Mouse (Mus musculus) forebrain, embryonic 11.5 days (tissue): ENCODE data around the gene Gamt. TPM values are rescaled to one million over a fixed set of nuclear protein-coding genes. Genes with fewer than 3 reads are reported as not detected.
"Not testable (repeated sequence)": the region's sequence is repeated elsewhere in the genome, so short reads cannot be mapped to it uniquely, and the experiment has no call there.

Experiments
- ATAC-seq: fragments of 200-750 bp; cut with Nextera tagmentation; replicated peaks from 2 replicates; pipeline ENCODE4 v1.8.0; 2017; ENCODE audit warnings: moderate TSS enrichment; ENCODE audit not compliant: low FRiP score
- DNase-seq: peaks from one replicate; pipeline ENCODE4 v3.0.0-alpha.2; 2017; ENCODE audit warnings: low spot score
- H3K27ac ChIP-seq: fragments of 300-500 bp; sonication (generic); 2 replicates; pipeline ENCODE4 v1.5.1; 2014; ENCODE audit warnings: low read depth, low read length
- H3K27me3 ChIP-seq: fragments of 300-500 bp; sonication (generic); 2 replicates; pipeline ENCODE4 v1.6.1; 2014; ENCODE audit warnings: mild to moderate bottlenecking, low read length, mixed read lengths; ENCODE audit not compliant: control insufficient read depth, insufficient read depth
- H3K36me3 ChIP-seq: fragments of 300-500 bp; sonication (generic); 2 replicates; pipeline ENCODE4 v1.6.1; 2014; ENCODE audit warnings: mild to moderate bottlenecking, low read length, moderate library complexity, mixed read lengths; ENCODE audit not compliant: control insufficient read depth, insufficient read depth
- H3K4me1 ChIP-seq: fragments of 300-500 bp; sonication (generic); replicated peaks from 2 replicates; pipeline ENCODE4 v1.6.1; 2014; ENCODE audit warnings: low read length, mixed read lengths; ENCODE audit not compliant: control insufficient read depth, insufficient read depth
- H3K4me2 ChIP-seq: fragments of 300-500 bp; sonication (generic); 2 replicates; pipeline ENCODE4 v1.6.1; 2014; ENCODE audit warnings: low read depth, mild to moderate bottlenecking, low read length, moderate library complexity, mixed read lengths; ENCODE audit not compliant: severe bottlenecking
- H3K4me3 ChIP-seq: fragments of 300-500 bp; sonication (generic); 2 replicates; pipeline ENCODE4 v1.5.1; 2014; ENCODE audit warnings: low read depth, low read length
- H3K9ac ChIP-seq: fragments of 300-500 bp; sonication (generic); 2 replicates; pipeline ENCODE4 v1.6.1; 2014; ENCODE audit warnings: low read length
- H3K9me3 ChIP-seq: fragments of 300-500 bp; sonication (generic); 2 replicates; pipeline ENCODE4 v1.6.1; 2016; ENCODE audit warnings: low read length, mixed read lengths; ENCODE audit not compliant: control insufficient read depth
- WGBS: fragments of 180-500 bp; shearing (Covaris S2); extraction: QIAGEN DNeasy Blood & Tissue Kit; methylation state at CpG from one replicate; pipeline ENCODE4 v1.1.7; 2014; 5-methylcytosine and 5-hydroxymethylcytosine counted together
- microRNA-seq: library from miRNA; unstranded; fragments of <30 nt; microRNA quantifications from one replicate; pipeline ENCODE4, GENCODE M21; 2016; ENCODE audit not compliant: insufficient number of aligned reads
- polyA plus RNA-seq: library from polyadenylated mRNA; unstranded; fragments of >200 nt; fragmentation: Nextera tagmentation; extraction: Ambion mirVana; gene quantifications from 2 replicates; pipeline ENCODE4 v1.2.1, GENCODE M21; 2014

Gene Gamt
- polyA plus RNA-seq, 1 experiment from 2014 or later, result 20.4 TPM

DNA sequence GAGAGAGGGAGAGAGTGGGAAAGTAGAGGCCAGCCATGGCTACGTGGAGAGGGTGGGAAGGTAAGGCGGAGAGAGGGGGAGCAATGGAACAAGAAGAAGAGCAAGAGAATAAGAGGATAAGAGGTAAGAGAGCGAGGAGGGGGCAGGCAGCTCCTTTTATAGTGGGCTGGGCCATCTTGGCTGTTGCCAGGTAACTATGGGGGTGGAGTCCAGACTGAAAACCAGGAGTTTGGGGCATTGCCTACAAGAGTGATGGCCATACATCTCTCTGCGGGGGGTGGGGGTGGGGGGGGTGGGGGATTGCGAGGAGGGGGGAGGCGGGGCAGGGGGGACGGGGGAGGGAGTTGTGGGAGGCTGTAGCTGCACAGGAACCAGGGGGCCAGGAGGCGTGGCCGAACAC is 40.1 kb downstream of the Gamt start:
- Histone ChIP-seq H3K27ac (no peak overlapping the region), H3K4me1 (peaks cover under 1% of the 10 kb centered on the region), H3K27me3 (no peaks in the 10 kb centered on the region), H3K4me2 (no peak overlapping the region), H3K4me3 (no peak overlapping the region), H3K9me3 (no peaks in the 10 kb centered on the region), H3K36me3 (no peaks in the 10 kb centered on the region), H3K9ac (no peak overlapping the region)
- DNase-seq (no peak), ATAC-seq (no peak)
- 33% methylated on average over 9 of the region's 9 CpGs for WGBS

DNA sequence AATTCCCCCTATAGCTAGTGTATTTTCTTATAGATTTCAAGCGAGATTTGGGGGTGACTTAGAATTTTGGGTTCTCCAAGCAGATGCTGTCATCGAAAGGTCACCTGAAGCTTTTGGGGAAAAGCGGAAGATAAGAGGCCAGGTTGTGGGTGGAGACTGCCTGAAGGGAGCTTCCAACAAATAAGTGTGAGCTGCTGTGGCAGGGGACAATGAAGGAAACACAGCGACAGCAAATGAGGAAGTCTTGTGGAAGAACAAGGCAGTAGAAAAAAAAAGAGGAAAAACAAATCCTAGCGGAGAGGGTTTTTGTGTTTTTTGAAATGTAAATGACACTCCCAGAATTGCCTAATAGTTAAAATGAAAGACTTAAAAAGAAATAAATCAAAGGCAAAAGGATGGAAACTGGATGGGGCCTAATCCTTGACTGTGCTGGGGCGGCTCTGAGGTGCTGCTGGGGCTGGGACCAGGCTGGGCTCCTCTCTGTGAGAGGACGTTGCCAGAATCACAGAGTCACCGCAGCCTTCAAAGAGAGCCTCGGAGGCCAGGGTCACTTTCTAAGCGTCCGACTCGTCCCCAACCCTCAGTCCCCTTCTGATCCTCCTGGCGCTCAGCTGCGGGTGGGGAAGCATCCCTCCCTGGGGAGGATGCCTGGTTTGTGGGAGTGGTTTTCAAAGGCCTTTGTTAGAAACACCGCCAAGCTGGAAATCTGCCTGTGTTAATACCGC is 45.6 kb downstream of the Gamt start:
- DNase-seq, result no peak
- no peaks in the 10 kb centered on the region for H3K27me3 ChIP-seq
- WGBS, result 9% methylated on average over 16 of the region's 16 CpGs
- peaks cover 5% of the 10 kb centered on the region for H3K4me1 ChIP-seq
- no peaks in the 10 kb centered on the region for H3K9me3 ChIP-seq
- no peaks in the 10 kb centered on the region for H3K36me3 ChIP-seq
- H3K9ac ChIP-seq, result peak overlapping the region; percentile 49
- H3K4me3 ChIP-seq, result no peak overlapping the region
- peak; percentile 53; the same call in 1 of the 2 replicates for ATAC-seq
- H3K27ac ChIP-seq, result peak overlapping the region; percentile 62; the same call in 1 of the 2 replicates
- 0 out of 2 replicates have a peak overlapping the region, but pooled peaks have one; percentile 8 for H3K4me2 ChIP-seq

DNA sequence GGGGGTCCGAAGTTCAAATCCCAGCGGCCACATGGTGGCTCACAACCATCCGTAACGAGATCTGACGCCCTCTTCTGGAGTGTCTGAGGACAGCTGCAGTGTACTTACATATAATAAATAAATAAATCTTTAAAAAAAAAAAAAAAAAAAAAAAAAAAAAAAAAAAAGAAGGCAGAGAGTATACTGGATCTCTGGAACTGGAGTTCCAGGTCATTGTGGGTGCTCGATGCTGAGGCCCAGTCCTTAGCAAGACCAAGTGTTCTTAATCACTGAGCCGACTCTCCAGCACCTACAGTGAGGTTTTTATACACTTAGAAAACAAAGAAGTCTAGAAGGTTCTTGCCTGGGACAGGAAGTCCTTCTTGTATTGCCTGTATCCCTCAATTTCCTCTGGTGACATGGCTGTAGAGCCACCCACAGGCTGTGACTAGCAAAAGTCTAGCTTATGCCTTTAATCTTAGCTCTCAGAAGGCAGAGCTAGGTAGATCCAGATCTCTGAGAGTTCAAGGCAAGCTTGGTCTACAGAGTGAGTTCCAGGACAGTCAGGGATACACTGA is 49.2 kb downstream of the Gamt start:
- not testable (repeated sequence) for H3K27ac ChIP-seq, DNase-seq, H3K9me3 ChIP-seq, ATAC-seq, H3K36me3 ChIP-seq, H3K4me1 ChIP-seq, H3K4me2 ChIP-seq, H3K9ac ChIP-seq, H3K4me3 ChIP-seq, H3K27me3 ChIP-seq
- 74% methylated on average over 7 of the region's 7 CpGs for WGBS

- 10% methylated on average over 24 of the region's 24 CpGs for WGBS
- no peaks in the 10 kb centered on the region for H3K36me3 ChIP-seq
- H3K4me3 ChIP-seq, result no peak overlapping the region
- no peaks in the 10 kb centered on the region for H3K27me3 ChIP-seq
- peak overlapping the region; percentile 31; the same call in 1 of the 2 replicates for H3K4me2 ChIP-seq
- H3K4me1 ChIP-seq, result peaks cover 10% of the 10 kb centered on the region; the same call in 1 of the 2 replicates
- DNase-seq, result no peak
- H3K27ac ChIP-seq, result no peak overlapping the region; the same call in 1 of the 2 replicates
- H3K9ac ChIP-seq, result peak overlapping the region; percentile 44
- no peaks in the 10 kb centered on the region for H3K9me3 ChIP-seq
- ATAC-seq, result peak; percentile 22; the same call in 1 of the 2 replicates
These were observed 51.9 kb downstream of the Gamt start for GRCm38 (mm10) chr10:80208841-80209371.

DNA sequence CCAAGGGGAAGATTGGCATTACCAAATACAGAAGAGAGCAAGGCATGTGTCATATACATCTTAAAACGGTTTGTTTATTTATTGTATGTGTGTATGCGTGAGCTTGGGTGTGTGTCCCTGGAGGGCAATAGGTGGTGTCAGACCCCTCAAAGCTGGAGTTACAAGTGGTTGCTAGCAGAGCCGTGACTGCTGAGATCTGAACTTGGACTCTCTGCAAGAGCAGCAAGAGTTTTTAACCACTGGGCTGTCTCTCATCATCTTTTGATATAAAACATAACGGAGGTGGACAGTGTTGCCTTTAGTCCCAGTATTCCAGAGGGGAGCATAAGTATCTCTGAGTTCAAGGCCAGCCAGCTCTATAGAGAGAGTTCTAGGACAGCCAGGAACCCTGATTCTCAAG is 52.6 kb downstream of the Gamt start:
- WGBS, result 83% methylated on average over 4 of the region's 4 CpGs
- no peak for DNase-seq
- Histone ChIP-seq H3K36me3 (no peaks in the 10 kb centered on the region), H3K4me1 (peaks cover 10% of the 10 kb centered on the region; the same call in 1 of the 2 replicates), H3K9ac (no peak overlapping the region), H3K27me3 (no peaks in the 10 kb centered on the region), H3K27ac (no peak overlapping the region), H3K9me3 (no peaks in the 10 kb centered on the region), H3K4me2 (no peak overlapping the region), H3K4me3 (no peak overlapping the region)
- ATAC-seq, result no peak

Small RNAs within 50 kb of the gene (microRNA-seq; reads per million reads assigned to microRNA genes)
- not detected for gene Mir6911

Other genes starting within 250 kb of the Gamt start
- gene Arhgap45, start 244.4 kb downstream of the Gamt start, polyA plus RNA-seq, result 4.6 and 4.9 TPM in 2 replicates
- gene Polr2e, start 221.2 kb downstream of the Gamt start, polyA plus RNA-seq, result 217 and 243 TPM in 2 replicates
- gene Gpx4, start 213.8 kb downstream of the Gamt start, polyA plus RNA-seq, result 506 and 516 TPM in 2 replicates
- 12.5 and 13.6 TPM in 2 replicates for gene Sbno2, start 155.4 kb downstream of the Gamt start, polyA plus RNA-seq
- gene Stk11, start 145.2 kb downstream of the Gamt start, polyA plus RNA-seq, result 26.5 and 31.6 TPM in 2 replicates
- 401 and 414 TPM in 2 replicates for gene Atp5d, start 122.4 kb downstream of the Gamt start, polyA plus RNA-seq
- 10.4 and 15.0 TPM in 2 replicates for gene Cbarp, start 120.2 kb downstream of the Gamt start, polyA plus RNA-seq
- gene Midn, start 112.7 kb downstream of the Gamt start, polyA plus RNA-seq, result 58.3 and 66.4 TPM in 2 replicates
- gene Cirbp, start 95.0 kb downstream of the Gamt start, polyA plus RNA-seq, result 82.0 and 83.4 TPM in 2 replicates
- gene 1600002K03Rik, start 88.1 kb downstream of the Gamt start, polyA plus RNA-seq, result 6.4 and 8.3 TPM in 2 replicates
- 48.8 and 50.7 TPM in 2 replicates for gene Efna2, start 81.5 kb downstream of the Gamt start, polyA plus RNA-seq
- gene Mum1, start 34.6 kb downstream of the Gamt start, polyA plus RNA-seq, result 75.6 and 79.4 TPM in 2 replicates
- gene Ndufs7, start 11.9 kb downstream of the Gamt start, polyA plus RNA-seq, result 219 and 265 TPM in 2 replicates
- 53.2 and 55.4 TPM in 2 replicates for gene Dazap1, start 474 bp upstream of the Gamt start, polyA plus RNA-seq
- gene Rps15, start 31.4 kb upstream of the Gamt start, polyA plus RNA-seq, result 858 and 895 TPM in 2 replicates
- 75.5 and 77.7 TPM in 2 replicates for gene Apc2, start 35.0 kb upstream of the Gamt start, polyA plus RNA-seq
- gene 2310011J03Rik, start 59.5 kb upstream of the Gamt start, polyA plus RNA-seq, result 39.7 and 45.2 TPM in 2 replicates
- gene Pcsk4, start 68.5 kb upstream of the Gamt start, polyA plus RNA-seq, result 3.8 and 4.5 TPM in 2 replicates
- gene Reep6, start 68.9 kb upstream of the Gamt start, polyA plus RNA-seq, result 7.0 and 8.0 TPM in 2 replicates
- gene Adamtsl5, start 87.4 kb upstream of the Gamt start, polyA plus RNA-seq, result 0.51 and 0.76 TPM in 2 replicates
- 0.36 and 0.87 TPM in 2 replicates for gene Plk5, start 95.4 kb upstream of the Gamt start, polyA plus RNA-seq
- 13.3 and 15.9 TPM in 2 replicates for gene Mex3d, start 126.6 kb upstream of the Gamt start, polyA plus RNA-seq
- 276 and 322 TPM in 2 replicates for gene Mbd3, start 138.5 kb upstream of the Gamt start, polyA plus RNA-seq
- gene Uqcr11, start 145.8 kb upstream of the Gamt start, polyA plus RNA-seq, result 430 and 504 TPM in 2 replicates
- gene Tcf3, start 172.6 kb upstream of the Gamt start, polyA plus RNA-seq, result 237 and 256 TPM in 2 replicates
- 0.49 and 0.53 TPM in 2 replicates for gene Onecut3, start 233.8 kb upstream of the Gamt start, polyA plus RNA-seq